Mouse (Mus musculus): ENCODE data around the gene S100a4.

Gene S100a4

GRCm38 (mm10) chr3:90625496-90625895 lies 21.9 kb downstream of the S100a4 start:
- DNase-seq (ENCODE audit: low read depth, low spot score) = no peak

GRCm38 (mm10) chr3:90626266-90627021 lies 22.9 kb downstream of the S100a4 start:
- DNase-seq (ENCODE audit: low read depth, low spot score) = no peak

GRCm38 (mm10) chr3:90627366-90627765 lies 23.8 kb downstream of the S100a4 start:
- no peak for DNase-seq (ENCODE audit: low read depth, low spot score)

GRCm38 (mm10) chr3:90627807-90628206 lies 24.2 kb downstream of the S100a4 start:
- DNase-seq (ENCODE audit: low read depth, low spot score) = no peak

- DNase-seq (ENCODE audit: low read depth, low spot score) = no peak
Observed at GRCm38 (mm10) chr3:90629298-90629697, 25.7 kb downstream of the S100a4 start.

GRCm38 (mm10) chr3:90631984-90632383 lies 28.4 kb downstream of the S100a4 start:
- no peak for DNase-seq (ENCODE audit: low read depth, low spot score)

- no peak for DNase-seq (ENCODE audit: low read depth, low spot score)
Observed at GRCm38 (mm10) chr3:90638511-90639275, 35.1 kb downstream of the S100a4 start.

GRCm38 (mm10) chr3:90639511-90640154 lies 36.1 kb downstream of the S100a4 start:
- no peak for DNase-seq (ENCODE audit: low read depth, low spot score)

GRCm38 (mm10) chr3:90640981-90641380 lies 37.4 kb downstream of the S100a4 start:
- no peak for DNase-seq (ENCODE audit: low read depth, low spot score)

GRCm38 (mm10) chr3:90644220-90644619 lies 40.6 kb downstream of the S100a4 start:
- no peak for DNase-seq (ENCODE audit: low read depth, low spot score)

GRCm38 (mm10) chr3:90647291-90647690 lies 43.7 kb downstream of the S100a4 start:
- DNase-seq (ENCODE audit: low read depth, low spot score) = no peak

GRCm38 (mm10) chr3:90648981-90649380 lies 45.4 kb downstream of the S100a4 start:
- no peak for DNase-seq (ENCODE audit: low read depth, low spot score)

- DNase-seq (ENCODE audit: low read depth, low spot score) = no peak
Observed at GRCm38 (mm10) chr3:90649832-90650231, 46.3 kb downstream of the S100a4 start.

- peak; percentile 69 for DNase-seq (ENCODE audit: low read depth, low spot score)
Observed at GRCm38 (mm10) chr3:90652878-90653508, 49.4 kb downstream of the S100a4 start.

GRCm38 (mm10) chr3:90653717-90654116 lies 50.1 kb downstream of the S100a4 start, which contains the start of gene S100a7a:
TSS of gene S100a7a (plus strand) at chr3:90654017.
- no peak for DNase-seq (ENCODE audit: low read depth, low spot score)

Measured in embryo, embryonic 11.5 days (tissue).